Mouse (Mus musculus): ENCODE data around the gene Kmt5b.

Gene Kmt5b

DNA sequence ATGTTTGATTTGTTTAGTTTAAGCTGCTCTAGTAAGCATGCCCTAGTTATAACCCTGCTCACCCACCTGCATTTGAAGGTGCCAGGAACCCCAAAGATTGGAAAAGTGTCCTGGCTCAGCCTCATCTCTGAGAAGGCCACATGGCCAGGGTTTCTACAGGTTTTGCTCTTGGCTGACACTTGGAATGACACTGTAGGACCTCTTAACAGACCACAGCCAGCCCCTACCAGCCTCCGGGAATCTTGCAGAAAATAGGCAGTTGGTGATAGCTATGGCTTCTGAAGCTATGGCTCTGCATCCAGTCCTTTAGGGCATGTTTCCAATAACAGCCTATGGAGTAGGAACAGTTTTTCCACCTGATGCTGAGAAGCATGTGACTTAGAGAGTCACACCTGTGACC lies 77.6 kb downstream of the Kmt5b start:
- DNase-seq (ENCODE audit: low spot score) = no peak

DNA sequence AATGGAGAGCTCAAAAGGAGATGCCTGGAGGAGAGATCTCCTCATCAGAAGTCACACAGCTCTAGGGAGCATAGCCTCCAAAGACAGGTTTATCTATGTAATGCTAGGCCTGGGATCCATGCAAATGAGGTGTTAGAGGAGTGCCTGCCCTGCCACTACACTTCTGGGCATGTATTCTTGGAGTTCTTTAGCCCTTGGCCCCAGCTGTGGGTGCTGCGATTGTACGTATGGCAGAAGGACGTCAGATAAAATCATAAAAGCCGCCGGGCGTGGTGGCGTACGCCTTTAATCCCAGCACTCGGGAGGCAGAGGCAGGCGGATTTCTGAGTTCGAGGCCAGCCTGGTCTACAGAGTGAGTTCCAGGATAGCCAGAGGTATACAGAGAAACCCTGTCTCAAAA lies 78.1 kb downstream of the Kmt5b start:
- no peak for DNase-seq (ENCODE audit: low spot score)

DNA sequence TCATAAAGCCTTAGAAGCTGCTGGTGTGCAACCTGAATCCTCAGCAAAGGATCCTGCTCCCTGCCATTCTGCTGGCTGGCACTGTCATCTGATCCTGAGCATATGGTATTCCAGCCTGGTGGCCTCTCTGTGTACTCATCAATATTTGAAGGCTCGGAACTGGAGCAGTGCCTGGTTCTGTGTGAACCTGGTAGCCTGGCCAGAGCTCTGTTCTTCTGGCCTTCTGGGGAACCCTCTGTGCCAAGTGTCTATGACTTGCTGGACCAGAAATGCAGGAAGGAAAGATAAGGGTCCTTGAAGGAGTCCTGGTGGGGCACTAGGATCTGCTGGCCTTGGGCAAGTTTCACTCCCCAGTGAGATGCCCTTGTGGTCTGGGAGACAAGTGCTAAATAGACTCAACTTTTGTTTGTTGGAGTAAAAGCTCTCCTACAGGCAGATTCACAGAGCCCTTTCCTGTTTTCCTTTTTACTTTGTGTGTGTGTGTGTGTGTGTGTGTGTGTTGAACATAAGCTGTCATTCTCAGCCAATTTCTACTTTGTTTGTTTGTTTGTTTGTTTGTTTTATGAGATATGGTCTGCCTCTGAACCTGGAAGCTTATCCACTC lies 78.7 kb downstream of the Kmt5b start:
- DNase-seq (ENCODE audit: low spot score) = peak; percentile 52

DNA sequence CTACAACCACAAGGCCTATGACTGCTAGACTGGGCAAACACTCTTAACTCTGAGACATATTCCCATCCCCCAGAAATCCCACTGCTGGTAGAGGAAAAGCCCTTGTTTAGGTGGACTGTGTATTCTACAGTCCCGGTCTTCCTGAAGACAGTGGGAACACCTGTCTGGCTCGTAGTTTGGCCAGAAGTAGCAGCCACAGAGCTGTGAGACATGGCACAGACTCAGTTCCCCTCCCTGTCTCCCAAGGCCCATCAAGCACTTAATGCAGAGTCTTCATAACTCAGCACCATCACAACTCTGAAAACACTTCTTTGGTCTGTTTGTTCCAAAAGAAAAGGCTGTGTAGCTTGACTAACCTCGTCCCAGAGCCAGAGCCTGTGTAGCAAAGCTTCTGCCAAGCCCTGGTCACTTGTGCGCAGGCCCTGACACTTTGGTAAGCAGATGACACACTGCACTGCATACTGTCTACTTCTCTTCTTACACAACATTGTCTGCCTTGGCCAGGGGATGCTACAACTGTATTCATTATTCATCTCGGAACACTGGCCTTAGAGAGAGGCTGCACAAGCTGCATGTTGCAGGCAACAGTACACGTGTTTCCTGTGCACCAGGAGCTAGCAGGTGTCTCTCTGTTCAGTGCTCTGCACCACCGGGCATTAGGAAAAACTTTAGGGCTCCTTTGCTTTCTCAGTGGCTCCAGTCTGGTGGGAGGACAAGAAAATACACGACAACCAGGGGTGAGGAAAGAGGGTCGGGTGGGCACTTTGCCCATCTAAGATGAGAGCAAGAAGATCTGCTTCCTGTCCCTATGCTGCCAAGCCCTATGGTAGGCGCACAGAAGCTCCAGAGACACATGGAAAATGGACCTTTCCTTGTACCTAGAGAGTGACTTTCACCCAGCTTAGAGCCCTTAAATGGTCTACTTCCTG lies 79.7 kb downstream of the Kmt5b start:
- DNase-seq (ENCODE audit: low spot score) = no peak

DNA sequence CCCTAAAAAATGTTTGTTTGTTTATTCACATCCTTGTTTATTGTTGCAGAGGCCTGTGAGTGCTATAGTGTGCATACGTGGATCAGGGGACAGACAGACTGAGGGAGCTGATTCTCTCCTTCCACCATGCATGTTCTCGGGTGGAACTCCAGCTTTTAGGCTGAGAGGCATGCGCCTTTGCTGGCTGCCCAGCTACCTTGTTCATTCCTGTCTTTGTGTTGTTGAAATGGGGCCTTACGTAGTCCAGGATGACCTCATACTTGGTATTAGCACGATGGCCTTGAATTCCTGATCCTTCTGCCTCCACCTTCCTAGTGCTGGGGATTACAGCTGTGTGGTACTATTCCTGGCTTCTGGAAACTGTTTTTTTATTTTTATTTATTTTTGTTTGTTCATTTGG lies 80.5 kb downstream of the Kmt5b start:
- DNase-seq (ENCODE audit: low spot score) = no peak

DNA sequence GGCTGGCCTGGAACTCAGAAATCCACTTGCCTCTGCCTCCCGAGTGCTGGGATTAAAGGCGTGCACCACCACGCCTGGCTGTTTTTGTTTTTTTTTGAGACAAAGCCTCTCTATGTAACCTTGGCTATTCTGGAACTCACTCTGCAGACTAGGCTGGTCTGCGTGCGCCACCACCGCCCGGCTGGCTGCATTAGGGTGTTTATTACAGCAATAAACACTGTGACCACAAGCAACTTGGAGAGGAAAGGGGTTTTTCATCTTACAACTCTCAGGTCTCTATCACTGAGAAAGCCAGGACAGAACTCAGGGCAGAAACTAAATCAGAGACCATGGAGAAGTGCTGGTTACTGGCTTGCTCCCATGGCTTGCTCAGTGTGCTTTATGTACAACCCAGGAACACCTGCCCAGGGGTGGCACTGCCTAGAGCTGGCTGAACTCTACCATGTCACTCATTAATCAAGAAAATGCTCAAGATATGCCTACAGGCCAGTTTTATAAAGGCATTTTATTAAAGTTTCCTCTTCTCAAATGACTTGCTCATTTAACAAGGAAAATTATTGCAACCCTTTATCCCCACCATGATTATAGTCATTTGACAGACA lies 81.1 kb downstream of the Kmt5b start:
- DNase-seq (ENCODE audit: low spot score) = no peak

DNA sequence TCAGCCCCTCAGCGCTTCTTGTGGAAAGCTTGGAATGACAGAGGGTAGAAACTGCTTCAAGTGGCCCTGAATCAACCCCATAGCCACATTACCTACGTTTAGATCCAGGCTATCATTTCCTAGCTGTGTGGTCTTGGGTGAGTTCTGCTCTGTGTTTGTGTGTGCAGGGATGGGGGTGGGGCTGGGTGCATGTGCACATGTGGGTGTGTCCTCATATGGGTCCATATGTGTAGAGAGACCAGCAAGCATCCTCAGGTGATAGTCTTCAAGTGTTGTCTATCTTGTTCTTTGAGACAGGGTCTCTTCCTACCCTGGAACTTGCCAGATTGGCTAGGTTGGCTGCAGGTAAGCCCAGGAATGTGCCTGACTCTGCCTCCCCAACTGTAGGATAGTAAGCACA lies 82.0 kb downstream of the Kmt5b start:
- DNase-seq (ENCODE audit: low spot score) = no peak

DNA sequence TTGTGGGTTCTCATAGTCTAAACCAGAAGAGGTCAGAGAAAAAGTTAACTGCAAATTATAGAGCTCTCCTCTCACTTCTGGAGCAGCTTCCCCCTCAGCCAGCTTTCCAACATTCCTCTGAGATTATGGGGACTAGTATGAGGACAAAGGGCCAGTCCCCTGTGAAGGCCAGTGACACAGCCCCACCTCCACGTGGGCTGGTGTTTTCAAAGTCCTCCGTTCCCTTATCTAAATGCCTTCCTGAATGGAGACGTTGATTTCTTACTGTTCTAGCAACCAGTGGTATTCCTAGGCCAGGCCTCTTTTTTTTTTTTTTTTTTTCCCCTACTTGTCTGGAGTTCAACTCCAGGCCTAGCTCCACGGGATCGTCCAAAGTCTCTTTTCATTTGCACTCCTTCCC lies 82.9 kb downstream of the Kmt5b start:
- DNase-seq (ENCODE audit: low spot score) = no peak

DNA sequence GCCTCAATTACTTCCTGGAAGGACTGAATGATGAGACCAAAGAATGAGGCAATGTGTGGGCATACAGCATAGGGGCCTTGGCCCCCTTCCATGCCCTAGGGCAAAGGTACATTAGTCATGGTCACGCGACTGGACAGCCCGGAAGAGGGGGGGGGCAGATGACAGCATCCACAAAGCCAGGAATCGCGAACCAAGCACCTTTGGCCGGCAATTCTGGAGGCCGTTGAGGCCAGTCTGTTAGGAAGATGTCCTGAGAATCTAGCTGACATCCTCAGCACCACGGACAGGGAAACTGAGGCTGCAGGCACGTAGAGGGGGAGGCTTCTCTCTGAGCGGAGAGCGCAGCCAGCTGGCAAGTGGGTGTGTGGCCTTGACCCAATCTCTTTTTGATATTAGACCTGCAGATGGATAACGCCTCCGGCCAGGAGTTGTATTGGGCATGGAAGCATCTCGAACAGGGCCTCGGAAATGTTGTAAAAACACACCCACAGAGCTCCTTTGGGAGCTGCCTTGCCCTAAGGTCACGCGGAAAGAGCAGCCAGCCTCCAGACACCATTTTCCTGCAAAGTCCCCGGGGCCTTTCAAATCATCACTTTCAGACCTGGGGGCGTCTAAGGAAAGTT lies 83.7 kb downstream of the Kmt5b start:
- DNase-seq (ENCODE audit: low spot score) = peak; percentile 43

DNA sequence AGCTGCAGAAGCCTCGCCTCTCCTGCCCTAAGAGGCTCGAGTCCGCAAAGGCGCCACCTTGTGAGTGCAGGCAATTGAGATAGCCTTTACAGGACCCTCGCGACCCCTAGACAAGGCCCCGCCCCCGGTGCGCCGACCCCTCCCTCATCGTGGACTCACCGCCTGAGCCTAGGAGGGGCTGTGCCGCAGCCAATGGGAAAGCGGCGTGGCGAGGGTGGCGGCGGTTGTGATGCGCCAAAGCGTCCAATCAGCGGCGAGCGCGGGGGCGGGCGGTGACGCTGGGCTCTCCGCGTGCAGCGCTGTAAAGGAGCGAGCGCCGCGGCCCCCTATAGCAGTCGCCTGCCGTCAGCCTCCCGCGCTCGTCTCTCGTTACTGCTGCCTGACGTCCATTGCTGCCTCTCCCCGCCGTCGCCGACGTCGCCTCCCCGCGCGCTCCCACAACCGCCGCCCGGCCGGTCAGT lies 84.3 kb downstream of the Kmt5b start, which contains the start of gene Chka:
Gene Chka (plus strand): TSS at position 272 of the 461 bp plus-strand sequence.
- peak; percentile 98 for DNase-seq (ENCODE audit: low spot score)

DNA sequence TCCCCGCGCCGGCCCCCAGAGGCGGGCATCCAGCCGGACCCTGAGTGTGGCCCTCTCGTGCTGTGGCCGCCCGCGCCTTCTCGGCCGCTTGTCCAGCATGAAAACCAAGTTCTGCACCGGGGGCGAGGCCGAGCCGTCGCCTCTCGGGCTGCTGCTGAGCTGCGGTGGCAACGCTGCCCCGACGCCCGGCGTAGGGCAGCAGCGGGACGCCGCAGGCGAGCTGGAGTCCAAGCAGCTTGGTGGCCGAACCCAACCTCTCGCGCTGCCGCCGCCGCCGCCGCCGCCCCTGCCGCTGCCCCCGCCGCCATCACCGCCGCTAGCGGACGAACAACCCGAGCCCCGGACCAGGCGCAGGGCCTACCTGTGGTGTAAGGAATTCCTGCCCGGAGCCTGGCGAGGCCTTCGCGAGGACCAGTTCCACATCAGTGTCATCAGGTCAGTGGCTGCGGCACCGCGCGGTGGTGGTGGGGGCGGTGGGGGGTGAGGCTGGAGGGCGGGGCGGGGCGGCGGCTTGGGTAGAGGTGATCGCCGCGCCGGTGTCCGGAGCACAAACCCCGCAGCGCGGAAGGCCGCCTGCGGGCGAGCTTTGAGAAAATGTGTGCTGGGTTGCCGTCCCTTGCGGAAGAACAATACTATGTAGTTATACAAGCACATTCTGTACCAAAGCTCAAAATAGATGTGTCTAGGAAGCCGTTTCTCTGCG lies 84.9 kb downstream of the Kmt5b start:
- peak; percentile 67 for DNase-seq (ENCODE audit: low spot score)

DNA sequence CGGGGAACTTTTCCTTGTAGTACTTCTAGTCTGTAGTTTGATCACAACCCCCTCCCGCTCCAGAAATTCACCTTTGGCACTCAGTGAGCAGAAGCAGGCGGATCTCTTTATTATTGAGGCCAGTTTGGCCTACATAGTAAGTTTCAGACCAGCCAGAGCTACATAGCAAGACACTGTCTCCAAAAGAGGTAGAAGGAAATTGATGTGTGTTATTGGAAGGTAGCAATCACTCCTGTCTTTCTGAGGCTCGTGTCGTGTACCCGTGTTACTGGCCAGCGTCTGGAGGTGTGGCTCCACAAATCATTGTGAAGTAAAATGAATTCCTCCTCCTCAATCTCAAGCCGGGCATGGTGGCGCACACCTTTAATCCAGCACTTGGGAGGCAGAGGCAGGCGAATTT lies 85.9 kb downstream of the Kmt5b start:
- DNase-seq (ENCODE audit: low spot score) = no peak

DNA sequence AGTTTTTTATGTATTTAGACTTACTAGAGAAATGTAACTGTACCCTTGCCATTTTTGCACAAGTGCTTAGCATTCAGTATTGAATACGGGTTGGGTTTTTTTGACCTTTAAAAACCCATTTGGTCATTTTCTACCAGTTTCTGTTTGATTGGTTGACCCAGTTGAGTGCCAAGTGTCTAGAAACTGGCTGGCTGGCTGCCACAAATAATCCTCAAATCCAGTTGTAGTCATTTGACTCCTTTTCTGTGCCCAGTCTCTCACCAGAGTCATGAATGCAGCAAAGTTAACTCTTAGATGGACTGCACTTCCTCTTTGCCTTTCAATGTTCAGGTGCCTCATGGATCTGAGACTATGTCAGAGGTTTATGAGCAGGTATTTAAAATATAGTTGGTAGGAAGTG lies 86.7 kb downstream of the Kmt5b start:
- no peak for DNase-seq (ENCODE audit: low spot score)

DNA sequence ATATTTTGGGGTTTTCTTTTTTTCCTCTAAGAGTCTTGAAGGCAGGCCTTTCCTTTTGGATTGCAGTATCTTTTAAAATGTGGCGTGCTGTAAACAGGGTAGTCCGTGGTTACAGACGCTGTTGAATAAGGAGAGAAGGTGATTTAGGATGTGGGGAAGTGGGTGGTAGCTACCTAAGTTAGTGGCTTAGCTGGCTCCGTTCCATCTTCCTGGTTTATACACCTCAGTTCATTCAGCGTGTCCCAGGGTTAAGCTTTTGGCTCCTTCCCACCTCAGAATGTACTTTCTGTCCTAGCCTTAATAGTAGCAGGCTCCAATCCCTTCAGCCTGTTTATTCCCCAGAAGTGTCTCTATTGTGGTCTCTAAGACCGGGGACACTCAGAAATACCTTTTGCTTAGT lies 87.9 kb downstream of the Kmt5b start:
- DNase-seq (ENCODE audit: low spot score) = no peak

DNA sequence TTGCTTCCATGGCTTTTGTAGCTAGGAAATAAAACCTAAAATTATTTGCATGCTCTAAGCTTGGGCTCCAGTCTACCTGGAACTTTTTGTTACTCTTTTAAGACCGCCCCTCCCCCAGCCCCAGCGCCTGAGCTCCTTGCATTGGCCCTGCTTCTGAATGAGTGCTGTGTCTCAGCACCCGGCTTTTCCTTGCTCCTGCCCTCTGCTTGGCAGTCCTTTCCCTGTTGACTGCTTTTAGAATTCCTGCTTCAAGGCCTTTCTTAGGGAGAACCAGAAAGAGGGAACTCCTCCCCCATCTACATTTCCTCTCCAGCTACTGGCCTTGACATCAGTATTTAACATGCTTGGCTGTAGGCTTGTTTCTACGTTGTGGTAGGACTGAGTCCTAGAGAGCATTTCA lies 88.4 kb downstream of the Kmt5b start:
- DNase-seq (ENCODE audit: low spot score) = peak; percentile 47

DNA sequence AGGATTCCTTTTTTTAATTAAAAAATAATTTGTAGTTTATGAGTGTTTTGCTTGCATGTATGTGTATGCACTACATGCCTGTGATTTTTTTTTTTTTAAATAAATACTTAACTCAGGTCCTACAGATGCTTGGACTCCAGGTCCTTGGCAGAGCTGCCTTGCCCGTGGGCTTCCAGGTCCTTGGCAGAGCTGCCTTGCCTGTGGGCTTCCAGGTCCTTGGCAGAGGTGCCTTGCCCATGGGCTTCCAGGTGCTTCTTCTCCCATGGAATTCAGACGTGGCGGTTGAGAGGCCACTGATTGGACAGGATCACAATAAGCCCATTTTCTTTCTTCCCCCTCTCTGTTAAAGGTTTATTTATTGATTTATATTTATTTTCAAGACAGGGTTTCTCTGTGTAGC lies 90.0 kb downstream of the Kmt5b start:
- no peak for DNase-seq (ENCODE audit: low spot score)

DNA sequence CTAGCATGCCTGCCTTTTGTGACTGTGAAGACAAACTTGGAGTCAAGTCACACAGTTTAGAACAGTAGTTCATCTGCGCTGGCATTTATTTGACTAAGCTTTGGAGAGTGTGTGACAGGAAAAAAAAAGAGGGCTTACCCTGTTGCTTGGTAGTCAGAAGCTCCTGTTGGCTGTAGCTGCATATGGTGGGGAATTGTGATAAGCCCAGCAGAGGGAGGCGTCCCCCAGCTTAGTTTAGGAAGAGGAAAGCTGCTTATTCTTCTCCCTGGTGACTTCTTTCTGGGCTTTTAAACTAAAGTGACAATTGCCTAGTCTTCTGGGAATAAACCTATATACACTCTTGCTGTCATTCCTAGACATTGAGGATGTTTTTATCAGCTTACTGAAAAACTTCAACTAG lies 95.5 kb downstream of the Kmt5b start:
- DNase-seq (ENCODE audit: low spot score) = no peak

DNA sequence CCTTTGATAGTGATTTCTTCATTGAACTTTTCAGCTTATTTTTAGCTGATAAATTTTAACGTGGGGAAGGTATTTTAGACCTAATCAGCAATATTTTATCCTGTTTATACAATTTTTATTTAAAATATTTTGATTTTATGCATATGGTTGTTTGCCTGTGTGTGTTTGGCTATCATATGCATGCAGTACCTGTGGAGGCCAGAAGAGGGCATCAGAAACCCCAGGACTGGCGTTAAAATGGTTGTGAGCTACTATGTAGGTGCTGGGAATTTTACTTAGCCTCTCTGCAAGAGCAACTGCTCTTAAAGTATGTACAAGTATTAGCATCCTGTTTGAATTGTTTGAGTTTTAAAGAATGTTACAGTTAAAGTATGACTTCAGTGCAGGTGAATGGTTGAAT lies 97.7 kb downstream of the Kmt5b start:
- DNase-seq (ENCODE audit: low spot score) = no peak
